Mouse (Mus musculus) intestine, embryonic 16.5 days (tissue): ENCODE results near the gene Gpc3. TPM values are rescaled to one million over a fixed set of nuclear protein-coding genes. Genes with fewer than 3 reads are reported as not detected.

Experiments
- ATAC-seq: fragments of 200-750 bp; cut with Nextera tagmentation; 2 replicates; pipeline ENCODE4 v1.8.0; 2017; ENCODE audit warnings: moderate TSS enrichment, moderate library complexity
- H3K27ac ChIP-seq: fragments of 300-500 bp; sonication (generic); 2 replicates; pipeline ENCODE4 v1.5.1; 2014; ENCODE audit warnings: mild to moderate bottlenecking, low read length
- H3K27me3 ChIP-seq: fragments of 300-500 bp; sonication (generic); replicated peaks from 2 replicates; pipeline ENCODE4 v1.6.1; 2014; ENCODE audit warnings: low read length, control low read depth, mixed read lengths; ENCODE audit not compliant: control insufficient read depth, insufficient read depth
- H3K36me3 ChIP-seq: fragments of 300-500 bp; sonication (generic); 2 replicates; pipeline ENCODE4 v1.6.1; 2014; ENCODE audit warnings: low read length, control low read depth; ENCODE audit not compliant: control insufficient read depth, insufficient read depth
- H3K4me1 ChIP-seq: fragments of 300-500 bp; sonication (generic); 2 replicates; pipeline ENCODE4 v1.6.1; 2014; ENCODE audit warnings: low read length, control low read depth, mixed read lengths; ENCODE audit not compliant: control insufficient read depth, insufficient read depth
- H3K4me2 ChIP-seq: fragments of 300-500 bp; sonication (generic); 2 replicates; pipeline ENCODE4 v1.6.1; 2014; ENCODE audit warnings: low read depth, low read length, control low read depth
- H3K4me3 ChIP-seq: fragments of 300-500 bp; sonication (generic); 2 replicates; pipeline ENCODE4 v1.5.1; 2014; ENCODE audit warnings: mild to moderate bottlenecking, low read length
- H3K9ac ChIP-seq: fragments of 300-500 bp; sonication (generic); 2 replicates; pipeline ENCODE4 v1.6.1; 2014; ENCODE audit warnings: low read depth, low read length
- H3K9me3 ChIP-seq: fragments of 300-500 bp; sonication (generic); 2 replicates; pipeline ENCODE4 v1.6.1; 2016; ENCODE audit warnings: low read length, control low read depth; ENCODE audit not compliant: control insufficient read depth
- WGBS: fragments of 180-500 bp; shearing (Covaris S2); extraction: QIAGEN DNeasy Blood & Tissue Kit; methylation state at CpG from one replicate; pipeline ENCODE4 v1.1.7; 2014; 5-methylcytosine and 5-hydroxymethylcytosine counted together
- polyA plus RNA-seq: library from polyadenylated mRNA; unstranded; fragments of >200 nt; fragmentation: Nextera tagmentation; extraction: Ambion mirVana; gene quantifications from 2 replicates; pipeline ENCODE4 v1.2.1, GENCODE M21; 2015

Gene Gpc3
- polyA plus RNA-seq, 1 experiment from 2014 or later = 507 TPM

GRCm38 (mm10) chrX:52532124-52532523 lies 81.6 kb downstream of the Gpc3 start:
- H3K4me3 ChIP-seq = no peak overlapping the region
- H3K27me3 ChIP-seq = no peaks in the 10 kb centered on the region
- H3K9ac ChIP-seq = no peak overlapping the region
- 46% methylated on average over 2 of the region's 2 CpGs for WGBS
- no peaks in the 10 kb centered on the region for H3K9me3 ChIP-seq
- no peak overlapping the region for H3K4me2 ChIP-seq
- no peak overlapping the region for H3K27ac ChIP-seq
- no peaks in the 10 kb centered on the region for H3K36me3 ChIP-seq
- ATAC-seq = peak; percentile 64
- 0 out of 2 replicates have a peak, but pooled peaks cover 2% of the 10 kb centered on the region for H3K4me1 ChIP-seq

- Histone ChIP-seq H3K4me1 (no peaks in the 10 kb centered on the region), H3K36me3 (no peaks in the 10 kb centered on the region), H3K27ac (no peak overlapping the region), H3K9me3 (no peaks in the 10 kb centered on the region), H3K4me3 (no peak overlapping the region), H3K27me3 (no peaks in the 10 kb centered on the region), H3K4me2 (no peak overlapping the region), H3K9ac (no peak overlapping the region)
- WGBS = 79% methylated on average over 5 of the region's 5 CpGs
- ATAC-seq = no peak
Observed at GRCm38 (mm10) chrX:52526086-52526485, 87.7 kb downstream of the Gpc3 start.

DNA sequence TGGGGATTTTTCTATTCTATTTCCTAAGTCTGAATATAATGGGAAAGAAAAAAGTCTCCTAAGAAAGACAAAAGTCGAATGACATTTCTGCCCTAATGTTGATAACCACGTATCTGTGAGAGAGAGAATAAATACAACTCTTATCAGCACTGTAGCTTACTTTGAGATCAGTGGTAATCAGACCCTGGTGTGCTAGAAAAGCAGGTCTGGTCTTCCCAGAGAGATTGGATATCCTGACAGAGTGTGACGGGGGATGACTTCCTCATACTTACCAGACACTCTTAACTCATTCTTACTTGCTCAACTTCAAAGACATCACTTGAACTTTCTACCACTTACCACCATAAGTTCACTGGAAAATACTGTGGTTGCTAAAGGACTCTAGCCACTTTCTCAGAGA lies 88.6 kb downstream of the Gpc3 start:
- no peak overlapping the region for H3K27ac ChIP-seq
- no peaks in the 10 kb centered on the region for H3K27me3 ChIP-seq
- H3K4me3 ChIP-seq = no peak overlapping the region
- H3K9me3 ChIP-seq = no peaks in the 10 kb centered on the region
- WGBS = 55% methylated on average over 3 of the region's 3 CpGs
- H3K36me3 ChIP-seq = no peaks in the 10 kb centered on the region
- no peaks in the 10 kb centered on the region for H3K4me1 ChIP-seq
- H3K4me2 ChIP-seq = no peak overlapping the region
- H3K9ac ChIP-seq = no peak overlapping the region
- no peak for ATAC-seq

DNA sequence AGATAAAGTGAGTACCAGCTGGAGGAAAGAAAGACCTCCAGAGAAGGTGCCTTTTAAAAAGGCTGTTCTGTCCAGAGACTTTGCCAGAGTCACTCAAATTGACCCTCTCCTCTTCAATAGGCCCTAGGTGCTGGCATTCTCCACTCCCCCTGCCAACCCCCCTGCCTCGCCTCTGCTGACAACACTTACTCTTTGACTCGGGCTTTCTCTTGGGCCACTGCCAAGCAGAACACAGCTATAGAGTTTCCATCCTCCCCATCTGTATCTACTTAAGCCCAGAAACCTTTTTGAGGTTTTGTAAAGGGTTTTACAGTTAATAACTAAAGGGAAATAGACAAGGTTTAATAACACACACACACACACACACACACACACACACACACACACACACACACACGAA lies 99.2 kb downstream of the Gpc3 start:
- no peaks in the 10 kb centered on the region for H3K4me1 ChIP-seq
- no peak overlapping the region for H3K4me3 ChIP-seq
- no peak for ATAC-seq
- H3K4me2 ChIP-seq = no peak overlapping the region
- no peak overlapping the region for H3K9ac ChIP-seq
- H3K36me3 ChIP-seq = no peaks in the 10 kb centered on the region
- H3K27ac ChIP-seq = no peak overlapping the region
- WGBS = 43% methylated on average over 3 of the region's 3 CpGs
- H3K9me3 ChIP-seq = no peaks in the 10 kb centered on the region
- H3K27me3 ChIP-seq = no peaks in the 10 kb centered on the region

- H3K27ac ChIP-seq = no peak overlapping the region
- no peaks in the 10 kb centered on the region for H3K4me1 ChIP-seq
- no peak overlapping the region for H3K4me2 ChIP-seq
- WGBS = 81% methylated on average over 4 of the region's 4 CpGs
- no peaks in the 10 kb centered on the region for H3K9me3 ChIP-seq
- ATAC-seq = no peak
- H3K27me3 ChIP-seq = no peaks in the 10 kb centered on the region
- H3K36me3 ChIP-seq = no peaks in the 10 kb centered on the region
- H3K9ac ChIP-seq = no peak overlapping the region
- no peak overlapping the region for H3K4me3 ChIP-seq
Observed at GRCm38 (mm10) chrX:52511151-52511550, 102.6 kb downstream of the Gpc3 start.

DNA sequence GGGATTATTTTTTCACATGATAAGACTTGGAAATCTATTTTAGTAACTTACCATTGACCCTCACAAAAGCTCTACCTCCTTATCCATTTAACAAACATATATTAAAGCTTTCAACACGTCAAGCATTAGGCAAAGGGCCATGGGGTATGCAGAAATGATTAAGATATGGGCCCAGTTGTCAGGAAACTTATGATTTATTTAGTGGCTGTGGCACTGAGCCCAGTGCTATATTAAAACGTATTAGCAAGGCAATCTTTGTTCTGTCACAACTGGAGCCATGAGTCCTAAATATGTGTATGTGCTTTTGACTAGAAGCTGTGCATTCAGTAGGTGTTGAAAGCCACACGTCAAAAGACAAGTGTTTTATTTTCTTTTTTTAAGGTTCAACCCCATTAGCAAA lies 109.9 kb downstream of the Gpc3 start:
- ATAC-seq = no peak
- Histone ChIP-seq H3K4me2 (no peak overlapping the region), H3K9ac (no peak overlapping the region), H3K27me3 (no peaks in the 10 kb centered on the region), H3K4me3 (no peak overlapping the region), H3K36me3 (no peaks in the 10 kb centered on the region), H3K4me1 (no peaks in the 10 kb centered on the region), H3K9me3 (no peaks in the 10 kb centered on the region), H3K27ac (no peak overlapping the region)
- 65% methylated on average over 3 of the region's 3 CpGs for WGBS

- Histone ChIP-seq H3K9ac (no peak overlapping the region), H3K4me3 (no peak overlapping the region), H3K4me1 (no peaks in the 10 kb centered on the region), H3K9me3 (no peaks in the 10 kb centered on the region), H3K4me2 (no peak overlapping the region), H3K27me3 (no peaks in the 10 kb centered on the region), H3K36me3 (no peaks in the 10 kb centered on the region), H3K27ac (no peak overlapping the region)
- ATAC-seq = no peak
- 72% methylated on average over 4 of the region's 4 CpGs for whole genome bisulfite sequencing
Observed at GRCm38 (mm10) chrX:52489461-52489860, 124.3 kb downstream of the Gpc3 start.

GRCm38 (mm10) chrX:52455074-52455588 lies 158.6 kb downstream of the Gpc3 start:
- no peak overlapping the region for H3K27ac ChIP-seq
- H3K4me1 ChIP-seq = no peaks in the 10 kb centered on the region

DNA sequence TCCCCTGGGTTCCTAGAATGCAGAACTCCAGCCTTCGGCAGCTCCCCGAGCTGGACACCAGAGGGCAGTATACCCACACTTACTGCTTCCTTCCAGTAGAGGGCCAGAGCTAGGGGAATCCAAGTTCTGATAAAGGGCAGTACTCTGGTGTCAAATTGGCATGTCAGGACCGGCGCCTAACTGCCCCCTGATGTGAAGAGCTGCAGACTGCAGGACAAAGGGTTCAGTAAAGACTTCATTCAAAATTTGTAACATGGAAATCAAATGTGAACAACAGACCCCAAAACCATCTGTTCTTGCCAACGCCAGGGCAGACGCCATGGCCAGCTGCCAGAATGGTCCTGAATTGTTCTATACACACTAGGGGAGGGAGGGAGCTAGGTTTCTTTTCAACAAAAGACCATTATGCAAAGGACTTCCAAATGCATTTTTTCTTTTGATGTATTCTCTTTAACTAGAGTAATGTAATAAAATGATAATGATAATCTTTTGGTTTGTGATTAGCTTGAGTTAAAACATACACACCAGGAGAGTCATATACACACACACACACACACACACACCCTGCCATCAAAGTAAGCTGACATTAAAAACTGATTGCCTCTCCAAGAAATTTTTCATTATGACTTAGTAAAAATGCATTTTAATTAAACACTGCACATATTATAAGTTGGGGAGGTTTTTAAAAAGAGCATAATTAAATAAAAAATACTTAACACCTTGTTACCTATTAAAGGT lies 160.1 kb downstream of the Gpc3 start:
- Histone ChIP-seq H3K9ac (no peak overlapping the region), H3K27ac (no peak overlapping the region), H3K4me1 (no peaks in the 10 kb centered on the region), H3K36me3 (no peaks in the 10 kb centered on the region), H3K27me3 (no peaks in the 10 kb centered on the region), H3K4me3 (no peak overlapping the region), H3K4me2 (no peak overlapping the region), H3K9me3 (no peaks in the 10 kb centered on the region)
- peak; percentile 38; the same call in 1 of the 2 replicates for ATAC-seq
- WGBS = 26% methylated on average over 6 of the region's 6 CpGs

More at GRCm38 (mm10) chrX:52455074-52455588, 158.6 kb downstream of the Gpc3 start:
- ATAC-seq = no peak
- H3K27me3 ChIP-seq = no peaks in the 10 kb centered on the region
- no peak overlapping the region for H3K4me3 ChIP-seq
- H3K36me3 ChIP-seq = no peaks in the 10 kb centered on the region
- 40% methylated on average over 5 of the region's 5 CpGs for WGBS
- H3K4me2 ChIP-seq = no peak overlapping the region
- no peak overlapping the region for H3K9ac ChIP-seq
- H3K9me3 ChIP-seq = no peaks in the 10 kb centered on the region

GRCm38 (mm10) chrX:52449177-52449576 lies 164.6 kb downstream of the Gpc3 start:
- no peaks in the 10 kb centered on the region for H3K27me3 ChIP-seq
- H3K27ac ChIP-seq = no peak overlapping the region
- H3K9me3 ChIP-seq = no peaks in the 10 kb centered on the region
- no peak overlapping the region for H3K4me2 ChIP-seq
- H3K4me1 ChIP-seq = no peaks in the 10 kb centered on the region
- WGBS = 64% methylated on average over 2 of the region's 2 CpGs
- ATAC-seq = no peak
- no peaks in the 10 kb centered on the region for H3K36me3 ChIP-seq
- H3K9ac ChIP-seq = no peak overlapping the region
- no peak overlapping the region for H3K4me3 ChIP-seq
